ENCODE assay signal across 10 mouse cellular contexts in genomic region chr14:30218114-30218513, GRCm38 (mm10).
DNase-seq lines count a peak whose midpoint lies in the region; ATAC-seq and TF ChIP-seq lines count a peak whose summit lies in the region.
"Had no signal": no experiment of that assay in that cellular context is flagged by ENCODE, and none has a peak within 500 bp of the region (broad histone marks: within the 10 kb centered on the region; RNA-seq: fewer than 3 reads in every experiment).

No protein-coding gene starts in this region.

- ATAC-seq in forebrain, postnatal 0 days: peak; percentile 76
- ATAC-seq in forebrain, embryonic 12.5 days (ENCODE audit: low FRiP score): no peak

- no peak overlapping the region for H3K4me2 ChIP-seq in forebrain, postnatal 0 days (ENCODE audit: low read depth)
- no peak overlapping the region for H3K4me2 ChIP-seq in forebrain, embryonic 12.5 days
- H3K4me2 ChIP-seq: stomach, embryonic 15.5 days had no signal

- no peak overlapping the region for H3K4me3 ChIP-seq in forebrain, postnatal 0 days (ENCODE audit: low read depth, low read length)
- H3K4me3 ChIP-seq in forebrain, embryonic 12.5 days (replicated peaks): no peak overlapping the region
- H3K4me3 ChIP-seq: stomach, embryonic 15.5 days had no signal

- no peaks in the 10 kb centered on the region for H3K27me3 ChIP-seq in forebrain, postnatal 0 days (ENCODE audit: insufficient read depth, low read length)
- H3K27me3 ChIP-seq in forebrain, embryonic 12.5 days: no peaks in the 10 kb centered on the region
- H3K27me3 ChIP-seq: stomach, embryonic 15.5 days had no signal

- 88% methylated on average over 3 of the region's 3 CpGs for WGBS in forebrain, postnatal 0 days
- 90% methylated on average over 3 of the region's 3 CpGs for WGBS in forebrain, embryonic 12.5 days

- no peaks in the 10 kb centered on the region for H3K9me3 ChIP-seq in forebrain, postnatal 0 days (ENCODE audit: low read length)
- no peaks in the 10 kb centered on the region for H3K9me3 ChIP-seq in forebrain, embryonic 12.5 days
- H3K9me3 ChIP-seq: stomach, embryonic 15.5 days had no signal

- H3K4me1 ChIP-seq in forebrain, postnatal 0 days (ENCODE audit: insufficient read depth): no peaks in the 10 kb centered on the region
- H3K4me1 ChIP-seq in forebrain, embryonic 12.5 days: no peaks in the 10 kb centered on the region
- H3K4me1 ChIP-seq: stomach, embryonic 15.5 days had no signal

- no peak for TF ChIP-seq CTCF in forebrain, postnatal 0 days (IDR thresholded peaks at IDR 0.05; ENCODE audit: low read depth)

- H3K9ac ChIP-seq in forebrain, postnatal 0 days: no peak overlapping the region
- no peak overlapping the region for H3K9ac ChIP-seq in forebrain, embryonic 12.5 days
- H3K9ac ChIP-seq: stomach, embryonic 15.5 days had no signal

- no peak overlapping the region for H3K27ac ChIP-seq in forebrain, postnatal 0 days (ENCODE audit: low read depth, low read length)
- H3K27ac ChIP-seq in forebrain, embryonic 12.5 days: no peak overlapping the region
- H3K27ac ChIP-seq: macrophage; stomach, embryonic 15.5 days had no signal

- DNase-seq in forebrain, postnatal 0 days: peak; percentile 33
- DNase-seq in adrenal gland, adult 18-20 months (ENCODE audit: low spot score in 2 of 2): peak; percentile 48 to 65
- DNase-seq in frontal cortex, postnatal 10 days (ENCODE audit: low spot score in 2 of 2): peak; percentile 45 to 57
- peak; percentile 43 for DNase-seq in layer of hippocampus, adult 9-10 months (ENCODE audit: low spot score)
- no peak for DNase-seq in thymus, postnatal 0 days (ENCODE audit: low spot score)
- DNase-seq in thymus, postnatal 4 days: no peak
- no peak for DNase-seq in embryo, embryonic 9.5 days (ENCODE audit: extremely low spot score)

- no peaks in the 10 kb centered on the region for H3K36me3 ChIP-seq in forebrain, postnatal 0 days (ENCODE audit: insufficient read depth)
- H3K36me3 ChIP-seq in forebrain, embryonic 12.5 days (replicated peaks): no peaks in the 10 kb centered on the region
- H3K36me3 ChIP-seq: stomach, embryonic 15.5 days had no signal

Comparison
In these comparisons a context has a peak if more than half of its experiments do, and no peak if none do; other contexts are left out.
1. DNase-seq: peak in forebrain, postnatal 0 days (single experiment), adrenal gland, adult 18-20 months (2 of 2), frontal cortex, postnatal 10 days (2 of 2) and layer of hippocampus, adult 9-10 months (single experiment); none in thymus, postnatal 0 days (single experiment), thymus, postnatal 4 days (single experiment) and embryo, embryonic 9.5 days (single experiment).